Mouse (Mus musculus) erythroid progenitor cell, adult 5-6 weeks (primary cell): ENCODE data around the gene Serac1. TPM values are rescaled to one million over a fixed set of nuclear protein-coding genes. Genes with fewer than 3 reads are reported as not detected.
"Not testable (repeated sequence)": the region's sequence is repeated elsewhere in the genome, so short reads cannot be mapped to it uniquely, and the experiment has no call there.

ENCODE experiments used
- ATAC-seq: replicated peaks from 2 replicates; pipeline ENCODE4 v1.8.0; 2016; ENCODE audit warnings: moderate number of reproducible peaks, mild to moderate bottlenecking, moderate TSS enrichment, inconsistent platforms; ENCODE audit not compliant: poor library complexity, low FRiP score, severe bottlenecking
- total RNA-seq, 2 experiments: library from RNA; stranded (forward) in 1 of 2; stranded (reverse) in 1 of 2; fragments of 150-400 nt in 1 of 2; fragments of 186-747, 209-891 nt in 1 of 2; gene quantifications; 2 replicates each; pipeline versions ENCODE4 v1.2.3 to v1.2.4; 2015 to 2017; ENCODE audit warnings: low replicate concordance in 2 of 2

Gene Serac1
- total RNA-seq, 2 experiments from 2014 or later, result 1.3 TPM; not detected in 1

- no peak for ATAC-seq
Measured at GRCm38 (mm10) chr17:6069866-6070265, 9.7 kb downstream of the Serac1 start.

DNA sequence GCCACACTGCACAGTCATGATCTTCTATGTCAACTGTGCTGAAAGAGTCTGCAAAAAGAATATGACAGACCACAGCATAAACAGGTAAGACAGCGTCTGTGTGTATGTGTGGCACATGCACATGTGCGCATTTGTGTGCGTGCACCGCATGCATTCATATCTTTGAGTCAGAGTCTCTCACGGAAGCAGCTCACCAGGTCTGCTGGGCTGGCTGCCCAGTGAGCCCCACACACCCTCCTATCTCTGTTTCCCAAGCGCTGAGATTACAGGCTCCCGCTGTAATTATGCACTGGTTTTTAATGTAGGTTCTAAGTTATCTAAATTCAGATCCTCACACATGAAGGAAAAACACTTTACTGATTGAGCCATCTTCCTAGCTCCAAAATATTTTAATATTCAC, 11.9 kb downstream of the Serac1 start:
- ATAC-seq, result no peak

GRCm38 (mm10) chr17:6066021-6066420, 13.5 kb downstream of the Serac1 start:
- ATAC-seq, result no peak

DNA sequence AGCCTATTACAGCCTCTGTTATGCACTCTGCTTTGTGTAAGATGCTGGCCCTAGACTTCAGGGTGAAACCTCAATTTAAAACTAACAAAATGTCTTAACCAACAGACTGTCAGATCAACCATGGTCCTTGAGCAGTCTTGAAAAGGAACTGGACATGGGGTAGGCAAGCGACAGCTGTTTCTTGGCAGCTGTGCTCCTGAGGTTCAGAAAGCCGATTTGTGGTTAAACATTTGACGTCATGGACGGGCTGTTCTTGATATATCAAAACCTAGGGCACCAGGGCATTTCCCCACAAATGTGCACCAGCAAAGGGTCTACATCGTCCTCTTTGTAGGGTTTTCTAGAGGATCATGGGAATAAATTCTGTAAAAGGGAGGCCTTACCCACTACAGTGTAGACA, 16.0 kb downstream of the Serac1 start:
- no peak for ATAC-seq

GRCm38 (mm10) chr17:6062793-6063192, 16.7 kb downstream of the Serac1 start:
- ATAC-seq, result no peak

DNA sequence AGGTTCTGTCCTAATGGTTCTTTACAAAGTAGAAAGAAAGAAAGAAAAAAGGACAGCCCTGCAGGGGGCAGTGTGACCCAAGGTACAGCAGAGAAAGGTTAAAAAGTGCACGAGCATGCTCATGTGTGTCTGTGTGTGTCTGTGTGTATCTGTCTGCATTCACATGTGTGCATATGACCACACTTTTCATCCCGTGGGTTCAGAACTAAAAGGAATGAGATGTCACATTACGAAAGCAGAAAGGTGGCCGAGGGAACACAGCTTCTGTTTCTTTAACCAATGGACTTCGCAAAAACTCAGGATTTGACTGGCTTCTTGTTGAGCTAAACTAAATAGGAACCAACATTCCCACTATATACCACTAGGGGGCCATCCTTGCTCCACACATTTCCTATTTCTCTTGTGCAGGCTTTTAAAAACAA, 24.6 kb downstream of the Serac1 start:
- peak; percentile 59 for ATAC-seq

GRCm38 (mm10) chr17:6052801-6053200, 26.7 kb downstream of the Serac1 start:
- ATAC-seq, result no peak

DNA sequence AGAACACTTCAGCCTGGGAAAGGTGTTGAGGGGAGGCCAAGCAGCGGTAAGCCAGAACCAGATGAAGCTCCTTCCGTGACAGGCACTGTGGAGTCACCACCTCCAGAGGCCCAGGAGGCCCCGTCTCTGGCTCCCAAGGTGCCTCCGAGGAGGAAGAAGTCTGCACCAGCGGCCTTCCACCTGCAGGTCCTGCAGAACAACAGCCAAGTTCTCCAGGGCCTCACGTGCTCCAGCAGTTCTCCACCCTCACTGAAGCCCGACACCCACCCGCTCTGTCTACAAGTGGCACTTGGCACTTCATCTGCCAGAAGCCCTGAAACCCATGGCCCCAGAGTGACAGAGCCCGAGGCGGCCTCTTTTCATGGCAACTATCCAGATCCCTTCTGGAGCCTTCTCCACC, 42.0 kb downstream of the Serac1 start:
- ATAC-seq, result no peak

- ATAC-seq, result no peak
Measured at GRCm38 (mm10) chr17:6036872-6037271, 42.7 kb downstream of the Serac1 start.

DNA sequence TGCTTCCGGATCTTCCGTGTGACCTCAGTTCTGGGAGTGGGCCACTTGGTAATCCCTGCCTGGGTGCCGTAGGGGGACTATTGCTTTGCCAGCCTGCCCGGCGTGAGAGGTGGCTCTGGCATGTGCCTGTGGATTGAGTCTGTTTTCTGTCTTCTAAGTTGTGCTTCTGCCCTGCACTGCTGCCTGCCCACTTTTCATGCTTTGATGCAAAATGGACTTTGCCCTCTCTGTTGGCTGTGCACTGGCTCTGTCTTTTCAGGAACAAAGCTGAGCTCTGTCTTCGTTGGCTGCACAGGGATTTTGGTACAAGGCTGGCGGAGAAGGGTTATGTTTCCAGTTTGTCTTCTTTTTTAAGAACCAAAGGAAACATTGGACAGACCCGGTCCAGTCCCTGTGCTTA, 43.1 kb downstream of the Serac1 start:
- ATAC-seq, result no peak

GRCm38 (mm10) chr17:6035661-6036060, 43.9 kb downstream of the Serac1 start:
- no peak for ATAC-seq

DNA sequence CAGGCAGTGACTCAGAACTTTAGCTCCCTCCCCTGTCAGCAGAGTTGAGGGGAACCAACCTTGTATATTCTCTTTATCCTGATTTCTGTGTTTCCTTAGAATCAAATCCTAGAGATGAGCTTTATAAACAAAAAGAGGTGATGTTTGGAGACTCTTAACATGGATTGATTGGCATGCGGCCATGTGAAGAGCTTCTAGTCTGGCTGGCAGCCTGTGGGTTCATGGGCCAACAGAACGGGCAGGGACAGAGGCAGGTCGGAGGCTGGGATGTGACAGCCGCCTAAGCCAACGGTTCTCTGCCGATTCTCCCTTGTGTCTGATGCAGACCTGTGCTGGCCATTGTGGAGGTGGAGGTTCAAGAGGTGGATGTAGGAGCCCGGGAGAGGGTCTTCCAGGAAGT, 53.7 kb downstream of the Serac1 start:
- no peak for ATAC-seq

GRCm38 (mm10) chr17:6021374-6021789, 58.2 kb downstream of the Serac1 start:
- ATAC-seq, result not testable (repeated sequence)

GRCm38 (mm10) chr17:6020636-6021035, 58.9 kb downstream of the Serac1 start:
- ATAC-seq, result no peak

DNA sequence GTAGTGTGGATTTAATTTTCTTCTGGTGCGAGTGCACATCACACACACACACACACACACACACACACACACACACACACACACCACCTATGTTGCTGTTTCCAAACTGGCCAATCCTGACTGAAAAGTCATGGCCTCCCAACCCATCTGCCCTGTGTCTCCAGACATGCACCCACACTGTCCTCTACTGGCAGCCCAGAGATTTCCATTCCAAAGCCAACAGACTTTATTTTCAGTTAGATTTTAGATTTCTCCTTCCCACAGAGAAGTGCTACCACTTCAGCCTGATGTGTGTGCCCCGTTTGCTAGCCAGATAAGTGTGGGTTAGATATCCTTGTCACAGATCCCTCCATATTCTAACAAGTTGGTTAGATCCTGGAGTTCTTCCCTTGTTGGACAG, 59.8 kb downstream of the Serac1 start:
- ATAC-seq, result no peak

DNA sequence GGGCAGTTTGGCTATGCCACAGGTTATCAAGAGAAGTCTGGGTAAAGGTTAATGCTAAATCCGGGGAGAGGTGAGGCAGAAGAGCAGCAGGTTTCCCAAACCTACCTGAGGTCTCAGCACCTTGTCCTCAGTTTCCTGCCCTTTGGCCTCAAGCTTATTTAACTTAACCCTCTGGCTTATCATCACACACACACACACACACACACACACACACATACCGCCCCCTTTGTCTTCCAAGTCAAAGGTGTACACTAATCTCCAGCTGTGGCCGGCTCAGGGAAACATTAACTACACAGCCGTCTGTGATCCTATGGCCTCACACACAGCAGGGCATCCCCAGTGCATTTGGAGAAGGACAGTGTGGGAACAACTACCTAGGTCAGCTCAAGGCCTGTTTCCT, 61.2 kb downstream of the Serac1 start:
- ATAC-seq, result no peak

DNA sequence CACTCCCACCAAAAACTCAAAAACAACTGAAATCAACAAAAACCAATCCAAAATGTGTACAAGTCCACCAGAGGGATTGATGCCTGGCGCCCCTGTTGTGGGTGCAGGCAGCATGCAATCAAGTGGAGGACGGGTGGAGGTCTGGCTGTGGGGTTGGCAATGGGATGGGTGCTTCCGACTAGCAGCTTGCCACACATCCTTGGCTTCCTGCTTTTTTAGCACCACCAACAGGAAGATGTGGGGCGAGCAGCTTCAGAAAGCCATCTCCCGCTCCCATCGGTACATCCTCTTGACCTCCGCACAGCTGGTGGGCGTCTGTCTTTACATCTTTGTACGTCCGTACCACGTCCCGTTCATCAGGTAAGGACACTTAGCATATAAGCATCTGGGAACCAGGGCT, 62.3 kb downstream of the Serac1 start:
- ATAC-seq, result no peak

GRCm38 (mm10) chr17:6016213-6016780, 63.2 kb downstream of the Serac1 start:
- no peak for ATAC-seq

- ATAC-seq, result no peak
Measured at GRCm38 (mm10) chr17:6014985-6015384, 64.6 kb downstream of the Serac1 start.

- no peak for ATAC-seq
Measured at GRCm38 (mm10) chr17:6013079-6013478, 66.5 kb downstream of the Serac1 start.

DNA sequence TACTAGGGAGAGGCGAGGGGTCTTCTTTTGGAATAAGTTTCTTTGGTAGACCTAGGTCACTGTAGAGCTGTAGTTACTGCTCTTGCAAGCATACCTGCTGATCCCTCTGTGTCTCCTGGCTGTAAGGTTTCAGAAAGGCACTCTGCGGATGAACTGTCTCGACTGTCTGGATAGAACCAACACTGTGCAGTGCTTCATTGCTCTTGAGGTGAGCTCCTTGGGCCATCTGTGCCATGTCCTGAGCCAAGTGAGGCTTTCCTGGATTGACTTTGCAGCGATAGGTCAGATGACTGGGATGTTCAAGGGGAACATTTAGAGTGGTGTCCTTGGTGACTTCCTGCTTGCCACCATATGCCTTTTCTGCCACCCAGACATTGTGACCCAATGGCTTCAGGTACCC, 69.9 kb downstream of the Serac1 start:
- ATAC-seq, result no peak

GRCm38 (mm10) chr17:6008590-6008989, 71.0 kb downstream of the Serac1 start:
- no peak for ATAC-seq
